Mouse (Mus musculus): ENCODE results near the gene Gpc6.

The Gpc6 gene

DNA sequence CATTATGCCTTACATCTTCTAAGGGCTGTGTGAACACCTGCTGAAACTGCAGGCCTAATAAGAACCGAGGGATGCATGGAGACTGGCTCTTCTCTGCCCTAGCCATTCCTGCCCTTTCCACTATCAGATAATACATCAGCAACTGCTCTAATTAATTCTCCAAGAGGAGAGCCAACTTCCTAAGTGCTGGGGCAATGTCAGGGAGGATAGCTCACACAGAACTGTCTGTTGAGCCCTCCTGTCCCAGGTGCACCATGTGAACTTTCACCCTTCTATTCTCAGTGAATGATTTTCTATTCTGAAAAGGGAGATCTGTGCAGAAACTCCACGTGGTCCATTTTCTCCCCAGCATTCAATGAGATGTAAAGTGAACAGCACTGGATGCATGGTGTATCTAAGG lies 136.0 kb downstream of the Gpc6 start:
- in situ Hi-C loops (cut with MboI, MseI), result no loop called here

DNA sequence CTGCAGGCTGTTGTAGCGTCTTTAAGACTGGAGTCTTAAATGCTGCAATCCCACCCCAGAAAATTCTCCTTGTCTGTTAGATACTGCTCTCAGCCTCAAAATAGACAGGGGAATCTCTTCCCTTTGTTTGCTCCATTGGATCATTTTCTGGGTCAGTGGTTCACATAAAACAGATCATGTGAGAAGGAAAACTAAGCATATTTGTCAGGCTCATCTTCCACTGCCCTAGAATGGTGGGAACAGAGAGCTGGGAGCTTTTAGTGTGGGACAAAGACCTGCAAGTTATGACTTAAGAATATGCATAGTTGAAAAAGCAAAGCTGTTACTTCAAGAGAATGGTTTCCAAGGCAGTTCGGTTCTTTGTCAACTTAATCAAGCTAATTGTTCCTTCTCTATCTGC lies 136.4 kb downstream of the Gpc6 start:
- in situ Hi-C loops (cut with MboI, MseI), result no loop called here

DNA sequence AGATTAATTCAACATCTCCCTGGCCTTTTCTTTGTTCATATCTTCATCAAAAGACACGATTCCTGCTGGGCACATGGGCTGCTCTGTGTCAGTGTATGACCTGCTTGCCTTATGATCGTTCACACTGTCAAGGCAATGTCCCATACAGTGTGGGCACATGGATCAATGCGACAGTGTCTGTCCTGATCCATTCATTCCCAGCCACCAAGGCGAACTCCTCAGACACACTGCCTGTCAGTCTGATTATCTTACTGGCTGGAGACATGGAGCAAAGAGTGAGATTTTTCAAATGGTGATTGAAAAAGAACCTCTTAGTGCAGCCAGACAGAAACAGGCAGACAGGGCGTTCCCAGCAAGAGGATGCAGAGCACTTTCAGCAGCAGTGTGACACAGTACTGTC lies 143.1 kb downstream of the Gpc6 start:
- in situ Hi-C loops (cut with MboI, MseI), result no loop called here

DNA sequence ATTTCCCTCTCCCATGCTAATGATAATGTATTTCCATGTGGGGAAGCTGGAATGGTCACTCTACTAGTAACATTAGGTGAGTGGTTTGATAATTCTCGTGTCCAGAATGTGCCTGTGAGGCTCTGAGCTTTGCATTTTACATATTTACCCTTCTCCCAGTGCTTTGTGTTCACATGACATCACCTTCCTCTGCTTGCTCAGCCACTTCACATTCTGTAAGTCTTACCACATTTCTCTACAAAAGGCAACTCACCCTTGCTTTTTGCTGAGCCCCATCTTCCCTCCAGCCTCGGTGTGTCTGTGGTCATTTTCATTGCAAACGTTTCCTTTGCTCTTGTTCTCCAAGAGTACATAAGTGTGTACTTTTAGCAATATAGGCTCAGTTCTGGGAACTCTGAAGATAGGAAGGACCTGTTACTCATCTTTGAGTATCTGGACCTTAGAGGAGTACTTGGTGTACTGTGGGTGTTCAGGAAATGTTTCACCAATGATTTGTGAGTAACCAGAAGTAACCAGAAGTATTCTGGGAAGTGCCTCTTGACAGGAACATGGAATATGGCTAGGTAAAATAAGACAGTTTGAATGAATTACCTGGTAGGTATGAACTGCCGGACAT lies 145.5 kb downstream of the Gpc6 start:
- in situ Hi-C loops (cut with MboI, MseI), result no loop called here

DNA sequence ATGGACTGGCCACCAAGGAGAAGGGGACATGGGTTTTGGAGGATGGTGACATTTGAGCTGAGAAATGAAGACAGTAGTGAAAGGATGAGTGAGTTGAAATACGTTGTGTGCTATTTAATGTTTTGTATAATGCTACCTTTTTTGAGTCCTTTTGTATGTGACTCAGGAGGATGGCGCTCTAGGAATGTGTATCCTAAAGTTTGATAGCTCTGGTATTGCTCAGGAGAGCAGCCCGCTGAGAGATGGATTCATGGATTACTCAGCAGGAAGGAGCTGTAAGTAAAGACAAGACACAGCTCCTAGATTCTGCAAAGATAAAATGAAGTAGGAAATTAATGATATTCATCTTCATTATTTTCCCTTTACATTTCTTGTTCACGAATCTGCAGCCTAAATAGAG lies 168.5 kb downstream of the Gpc6 start:
- in situ Hi-C loops (cut with MboI, MseI), result no loop called here

DNA sequence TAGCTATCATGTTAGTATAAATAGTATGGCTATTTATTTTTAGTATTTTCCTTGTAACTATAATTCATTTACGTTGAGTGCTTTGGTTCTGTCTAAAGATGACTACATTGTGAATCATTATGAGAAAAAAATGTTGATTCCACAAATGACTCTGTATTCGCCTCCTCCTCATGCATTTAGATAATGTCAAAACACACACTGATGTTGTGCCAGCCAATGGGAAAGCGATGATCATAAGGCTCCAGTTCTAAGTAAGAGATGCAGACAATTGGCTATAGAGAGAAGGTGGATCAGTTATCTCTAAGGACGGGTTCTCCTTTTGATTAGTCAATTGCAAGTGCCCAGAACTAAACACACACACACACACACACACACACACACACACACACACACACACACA lies 181.8 kb downstream of the Gpc6 start:
- in situ Hi-C loops (cut with MboI, MseI), result no loop called here

DNA sequence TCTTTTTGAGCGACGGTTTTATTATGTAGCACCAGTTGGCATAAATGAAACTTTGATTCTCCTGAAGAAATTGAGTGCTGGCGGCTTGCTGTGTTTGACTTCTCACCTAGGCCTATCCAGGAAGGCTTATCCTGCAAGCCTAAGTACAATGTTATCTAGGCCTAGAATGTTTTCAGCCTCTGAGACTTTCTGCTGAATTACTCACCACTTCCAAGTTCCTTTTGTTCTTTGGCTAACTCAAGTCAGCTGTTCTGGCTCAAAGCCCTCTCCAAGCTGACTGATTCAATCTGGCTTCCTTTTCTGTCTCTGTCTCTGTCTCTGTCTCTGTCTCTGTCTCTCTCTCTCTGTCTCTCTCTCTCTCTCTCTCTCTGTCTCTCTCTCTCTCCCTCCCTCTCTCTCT lies 188.0 kb downstream of the Gpc6 start:
- in situ Hi-C loops (cut with MboI, MseI), result no loop called here

DNA sequence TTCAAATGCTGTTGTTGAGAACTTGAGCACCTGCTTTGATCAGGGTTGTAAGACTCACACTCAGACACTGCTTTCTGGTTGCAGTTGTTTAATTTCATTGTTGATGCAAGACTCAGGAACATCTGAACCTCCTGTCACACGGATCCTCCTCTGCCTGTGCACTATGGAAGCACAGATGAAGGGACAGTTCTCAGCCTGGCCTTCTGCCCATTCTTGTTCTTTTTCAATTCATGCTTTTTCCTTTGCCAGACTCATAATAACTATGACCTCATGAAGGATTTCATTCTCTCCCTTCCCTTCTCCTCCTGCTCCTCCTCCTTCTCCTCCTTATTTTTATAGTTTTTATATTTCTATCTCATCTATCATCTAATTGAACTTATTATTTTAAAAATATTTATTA lies 196.9 kb downstream of the Gpc6 start:
- in situ Hi-C loops (cut with MboI, MseI), result no loop called here

DNA sequence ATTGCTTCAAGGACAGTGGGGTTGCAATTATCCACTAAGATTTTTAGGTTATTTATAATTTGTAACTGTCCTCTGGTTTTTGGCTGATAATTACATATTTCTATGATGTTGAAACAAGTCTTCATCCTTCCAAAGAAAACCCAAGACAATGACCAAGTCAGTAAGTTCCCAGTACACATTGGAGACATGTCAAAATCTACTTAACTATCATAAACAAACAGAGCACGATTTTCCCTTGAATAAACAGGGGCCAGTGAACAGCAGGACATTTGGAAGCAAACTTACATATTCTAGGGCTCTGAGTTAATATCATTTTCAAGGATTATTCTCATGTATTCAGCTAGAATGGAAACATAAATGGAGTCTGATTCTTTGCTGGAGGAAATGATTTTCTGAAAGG lies 205.2 kb downstream of the Gpc6 start:
- in situ Hi-C loops (cut with MboI, MseI), result no loop called here

DNA sequence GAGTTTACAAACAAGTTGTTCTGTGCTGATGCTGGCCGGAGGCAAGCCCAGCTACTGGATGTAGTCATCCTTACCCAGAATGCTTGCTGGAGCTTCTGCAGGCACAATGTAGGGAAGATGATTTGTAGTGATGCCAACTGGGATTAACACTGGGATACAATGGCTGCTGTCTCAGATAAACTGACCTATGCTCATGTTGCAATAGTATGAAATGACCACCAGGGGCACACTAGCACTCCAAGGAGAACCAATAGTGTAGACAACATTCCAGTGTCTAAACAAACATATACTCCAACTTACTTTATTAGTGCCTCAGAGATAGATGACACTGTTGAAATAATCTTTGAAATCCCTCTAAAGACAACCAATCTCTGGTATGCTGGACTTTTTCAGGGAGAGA lies 206.2 kb downstream of the Gpc6 start:
- in situ Hi-C loops (cut with MboI, MseI), result no loop called here

DNA sequence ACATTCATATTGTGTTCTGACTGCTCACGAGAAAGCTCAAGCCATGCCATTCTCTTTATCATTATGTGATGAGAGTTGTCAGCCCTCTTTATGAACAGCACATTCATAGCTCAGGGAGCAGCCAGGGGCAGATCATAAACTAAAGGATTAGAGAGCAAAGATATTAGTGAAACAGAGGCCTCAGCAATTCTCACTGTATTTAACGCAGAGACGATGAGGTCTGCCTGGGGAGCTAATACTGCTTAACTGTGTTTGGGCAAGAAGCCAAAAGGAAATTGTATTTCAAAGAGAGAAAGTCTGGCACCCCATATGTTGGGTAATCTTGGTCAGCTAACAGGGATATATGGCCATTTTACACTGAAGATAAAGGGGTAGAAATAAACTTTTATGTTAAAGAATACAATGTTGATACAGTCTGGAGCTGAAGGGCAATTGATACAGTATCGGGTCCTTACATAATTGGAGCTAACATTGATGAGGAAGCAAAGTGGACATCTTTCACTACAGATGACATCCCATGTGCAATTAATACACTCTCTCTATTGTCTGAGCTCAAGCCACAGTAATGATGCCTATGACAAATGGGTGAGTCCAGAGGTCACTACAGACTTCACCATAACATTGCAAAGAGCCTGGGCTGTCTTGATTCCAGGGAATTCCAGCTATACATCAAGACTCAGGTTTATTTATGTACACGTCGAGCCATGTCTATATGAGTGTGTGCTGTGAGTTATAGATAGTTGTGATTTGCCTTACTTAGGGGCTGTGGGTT lies 216.1 kb downstream of the Gpc6 start:
- in situ Hi-C loops (cut with MboI, MseI), result no loop called here

DNA sequence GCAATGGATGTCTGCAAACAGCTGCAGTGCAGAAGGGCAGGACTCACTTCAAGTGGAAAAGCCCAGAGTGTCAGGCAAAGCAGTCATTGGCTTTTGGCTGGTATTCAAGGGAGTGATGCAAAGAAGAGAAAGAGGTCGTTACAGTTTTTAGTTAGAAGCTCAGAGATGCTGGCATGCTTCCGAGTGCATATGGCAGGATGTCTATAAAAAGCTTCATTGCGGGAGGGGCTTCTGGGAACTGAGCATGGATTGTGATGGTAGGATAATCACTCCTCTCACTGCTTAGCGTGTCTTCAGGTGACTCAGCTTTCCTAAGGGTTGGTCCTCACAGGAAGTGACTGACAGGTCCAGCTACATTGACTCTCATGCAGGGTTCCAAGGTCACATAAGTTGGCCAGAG lies 221.0 kb downstream of the Gpc6 start:
- in situ Hi-C loops (cut with MboI, MseI), result no loop called here

DNA sequence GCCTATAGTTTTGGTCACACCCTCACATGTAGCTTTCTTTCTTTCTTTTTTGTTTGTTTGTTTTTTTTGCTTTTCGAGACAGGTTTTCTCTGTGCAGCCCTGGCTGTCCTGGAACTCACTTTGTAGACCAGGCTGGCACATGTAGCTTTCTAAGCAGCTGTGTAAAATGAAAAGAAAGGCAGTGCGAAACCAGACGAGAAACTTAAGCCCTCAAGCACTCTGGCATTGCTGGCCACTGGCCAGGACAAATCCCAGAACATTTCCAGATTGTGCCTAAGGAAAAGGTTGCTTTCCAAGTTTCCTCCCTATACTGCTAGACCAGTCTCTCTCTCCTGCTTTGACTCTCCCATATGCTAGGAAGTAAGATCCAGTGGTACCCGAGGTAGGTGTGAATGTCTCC lies 221.6 kb downstream of the Gpc6 start:
- in situ Hi-C loops (cut with MboI, MseI), result no loop called here

DNA sequence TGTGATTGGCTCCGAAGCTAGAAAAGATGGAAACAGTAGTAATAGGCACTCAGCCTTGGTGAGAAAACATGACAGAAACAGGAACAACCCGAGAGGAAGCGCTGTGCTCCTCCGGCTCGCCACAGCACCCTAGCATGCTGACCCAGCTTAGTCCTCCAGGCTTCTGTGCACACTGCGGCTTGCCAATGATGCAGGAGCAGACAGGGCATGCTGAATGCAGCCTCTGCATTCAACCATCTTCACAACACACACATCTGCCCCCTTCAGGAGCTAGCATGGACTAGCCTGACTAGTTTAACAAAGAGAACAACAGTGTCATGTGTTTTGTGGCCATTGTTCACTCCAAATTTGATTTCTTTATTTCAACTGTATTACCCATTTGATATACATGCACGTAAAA lies 226.5 kb downstream of the Gpc6 start:
- in situ Hi-C loops (cut with MboI, MseI), result no loop called here

DNA sequence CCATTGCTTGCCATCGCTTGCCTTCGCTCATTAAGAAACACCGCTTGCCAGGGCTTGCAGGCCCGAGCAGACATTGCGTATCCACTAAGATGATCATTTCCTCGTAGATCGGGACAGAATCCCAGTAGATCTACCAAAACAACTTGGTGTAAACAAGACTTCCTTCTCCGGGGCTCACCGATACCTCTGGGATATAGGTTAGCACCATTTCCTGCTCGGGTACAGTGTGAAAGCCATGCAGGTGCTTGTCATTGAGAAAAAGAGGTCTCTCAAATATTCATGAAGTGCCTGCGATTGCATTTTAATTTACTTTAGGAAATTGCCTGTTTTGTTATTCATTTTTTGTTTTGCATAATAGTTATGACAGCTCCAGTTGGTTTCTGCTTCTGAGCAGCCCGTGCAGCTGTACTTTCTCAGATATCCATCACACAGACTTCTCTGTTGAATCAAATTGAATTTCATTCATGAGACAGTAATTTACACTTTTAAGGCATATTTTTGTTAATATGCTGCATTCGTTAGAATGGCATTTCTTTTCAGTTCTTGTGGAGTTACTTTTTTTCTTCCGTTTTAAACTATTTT lies 230.9 kb downstream of the Gpc6 start:
- in situ Hi-C loops (cut with MboI, MseI), result no loop called here

DNA sequence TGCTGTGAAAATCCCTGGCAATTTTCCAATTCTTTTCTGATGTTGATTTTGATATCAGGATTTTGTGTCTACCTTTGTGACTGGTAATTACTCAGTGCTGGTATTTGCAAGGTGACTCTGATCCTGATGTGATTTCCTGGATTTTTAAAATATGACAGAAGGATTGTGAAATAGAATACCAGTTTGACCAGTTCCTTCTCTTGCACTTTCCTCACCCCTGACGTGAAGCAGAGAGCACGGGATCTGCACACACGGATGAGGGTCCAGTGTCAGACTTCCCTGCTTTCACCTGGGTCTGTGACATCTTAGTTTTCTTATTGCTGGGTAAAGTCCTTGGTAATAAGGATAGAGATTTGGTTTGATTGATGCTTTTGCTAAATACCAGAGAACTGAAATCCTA lies 232.3 kb downstream of the Gpc6 start:
- in situ Hi-C loops (cut with MboI, MseI), result no loop called here

DNA sequence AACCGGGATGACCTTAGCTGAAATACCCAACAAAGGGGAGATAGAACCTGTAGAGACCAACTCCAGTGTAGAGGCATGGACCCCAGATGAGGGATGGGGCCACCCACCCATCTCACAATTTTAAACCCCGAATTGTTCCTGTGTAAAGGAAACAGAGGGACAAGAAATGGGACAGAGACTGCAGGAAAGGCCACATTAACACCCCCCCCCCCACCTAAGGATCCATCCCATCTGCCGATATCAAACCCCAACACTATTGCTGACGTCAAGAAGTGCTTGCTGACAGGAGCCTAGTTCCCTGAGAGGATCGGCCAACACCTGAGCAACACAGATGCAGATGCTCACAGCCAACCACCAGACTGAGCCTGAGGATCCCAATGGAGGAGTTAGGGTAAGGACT lies 241.2 kb downstream of the Gpc6 start:
- in situ Hi-C loops (cut with MboI, MseI), result no loop called here

DNA sequence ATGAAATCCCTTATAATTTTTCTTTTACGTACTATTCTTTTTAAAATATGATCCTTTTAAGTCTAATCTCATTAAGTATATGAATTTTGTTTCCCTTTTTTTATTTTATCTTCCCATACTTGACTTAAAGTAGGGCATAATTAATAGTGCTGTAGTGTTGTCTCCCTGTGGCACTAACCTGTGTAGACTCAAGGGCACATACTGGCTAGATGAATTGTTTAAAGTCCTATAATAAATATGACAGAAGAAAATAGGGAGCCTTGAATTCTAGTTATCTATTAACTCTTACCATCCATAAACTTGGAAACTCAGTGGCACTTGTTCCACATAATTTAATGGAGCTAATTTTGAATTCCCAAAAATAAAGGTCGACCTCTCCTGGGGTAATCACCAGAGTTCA lies 268.2 kb downstream of the Gpc6 start:
- in situ Hi-C loops (cut with MboI, MseI), result no loop called here

DNA sequence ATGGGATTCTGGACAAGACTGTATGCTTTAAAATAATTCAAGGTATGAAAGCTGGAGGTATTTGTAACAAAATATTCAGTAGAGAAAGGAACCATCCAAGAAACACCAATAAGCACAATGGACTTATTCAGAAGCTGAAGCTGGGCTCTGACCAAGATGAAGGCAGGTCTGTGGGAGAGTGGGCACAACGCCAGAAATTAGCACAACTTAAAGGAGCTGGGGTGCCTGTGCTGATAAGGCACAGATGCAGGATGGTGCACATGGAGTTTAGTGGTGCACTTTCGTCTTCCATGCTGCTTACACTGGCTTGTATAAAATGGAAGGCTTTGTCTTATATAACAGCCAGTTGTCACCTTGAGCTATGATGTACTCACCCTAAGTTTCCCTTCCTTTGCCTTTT lies 276.9 kb downstream of the Gpc6 start:
- in situ Hi-C loops (cut with MboI, MseI), result no loop called here

DNA sequence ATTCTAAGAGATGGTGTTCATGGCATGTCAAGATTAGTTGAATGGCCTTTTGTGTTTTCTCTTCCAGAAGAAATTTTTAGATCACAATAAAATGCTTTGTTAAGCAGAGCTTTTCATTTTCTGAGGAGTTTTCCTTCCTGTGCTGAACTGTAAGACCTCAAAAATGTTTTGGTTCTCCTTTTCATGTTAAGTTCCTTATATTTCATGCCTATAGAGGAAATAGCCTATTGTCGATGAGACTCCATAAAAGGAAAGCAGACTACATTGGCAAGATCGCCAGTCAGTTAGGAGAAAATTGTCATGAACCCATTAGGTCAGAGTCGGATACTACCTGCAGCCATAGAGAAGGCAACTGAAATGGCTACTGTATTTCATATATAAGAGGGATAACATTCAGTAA lies 278.8 kb downstream of the Gpc6 start:
- in situ Hi-C loops (cut with MboI, MseI), result no loop called here

DNA sequence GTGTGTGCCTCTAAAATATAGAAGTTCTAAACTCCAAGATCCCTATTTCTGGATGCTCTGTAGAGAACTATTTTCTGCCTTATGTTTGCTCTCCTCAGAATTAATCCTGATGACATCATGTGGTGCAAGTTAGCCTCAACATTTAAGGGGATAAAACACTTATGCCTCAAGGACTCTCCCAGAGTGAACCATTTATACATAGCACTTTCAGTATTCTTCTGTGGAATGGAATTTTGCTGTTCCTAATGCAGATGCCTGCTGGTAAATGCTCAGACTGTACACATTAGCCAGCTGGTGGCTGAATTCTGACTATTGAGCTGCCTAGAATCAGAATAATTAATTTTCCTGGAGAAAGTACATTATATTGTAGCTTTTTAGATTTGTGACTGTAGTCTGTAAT lies 289.3 kb downstream of the Gpc6 start:
- in situ Hi-C loops (cut with MboI, MseI), result no loop called here

DNA sequence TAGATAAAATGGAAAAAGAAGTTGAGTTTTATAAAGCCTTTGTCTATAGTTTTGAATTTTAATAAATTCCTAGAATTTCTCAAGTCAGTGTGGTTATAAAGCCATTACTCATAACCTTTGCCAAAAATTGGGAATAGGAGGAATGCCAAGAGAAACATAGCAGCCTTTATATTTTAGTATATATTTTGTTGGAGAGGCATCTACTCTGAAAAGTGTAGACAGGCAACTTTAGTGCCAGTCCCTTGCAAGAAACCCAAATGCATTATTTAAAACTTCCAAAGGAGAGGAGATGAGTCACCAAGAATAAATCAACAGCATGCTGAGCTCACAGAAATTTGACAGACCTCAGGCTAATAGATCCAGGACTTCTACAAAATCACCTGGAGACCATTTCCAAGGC lies 301.8 kb downstream of the Gpc6 start:
- in situ Hi-C loops (cut with MboI, MseI), result no loop called here

DNA sequence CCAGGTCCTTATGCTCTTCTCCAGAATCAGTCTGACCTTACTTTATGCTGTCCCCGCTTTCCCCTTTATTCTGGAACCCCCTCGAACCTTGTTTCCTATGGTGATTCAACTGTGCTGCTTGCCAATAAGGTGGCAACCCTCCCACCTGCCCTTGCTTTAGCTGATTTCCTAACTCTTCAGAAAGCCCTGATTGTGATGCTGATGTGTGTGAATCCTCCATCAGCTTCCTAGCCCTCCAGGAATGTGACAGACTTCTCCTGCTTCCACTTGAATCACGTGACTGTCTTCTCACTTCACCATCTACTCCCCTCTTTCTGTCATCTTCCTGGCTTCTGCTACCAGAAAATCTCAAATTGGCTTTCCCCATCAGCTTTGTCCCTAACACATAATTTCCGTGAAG lies 305.4 kb downstream of the Gpc6 start:
- in situ Hi-C loops (cut with MboI, MseI), result no loop called here

All from regulatory T cell (primary cell).